Mouse (Mus musculus): Measurements from ENCODE around the gene Slc45a3. TPM values are rescaled to one million over a fixed set of nuclear protein-coding genes. Genes with fewer than 3 reads are reported as not detected.
A peak's percentile ranks its signal among the peaks of the same experiment; 100 is the strongest.

Slc45a3 gene
- polyA plus RNA-seq, 1 experiment = 5.7 TPM

- H3K27ac ChIP-seq (ENCODE audit: control insufficient read depth, insufficient read depth, low read depth, low read length) = no peak overlapping the region
- no peak overlapping the region for H3K4me3 ChIP-seq (ENCODE audit: control insufficient read depth, low read depth, low read length)
- H3K4me1 ChIP-seq (ENCODE audit: control insufficient read depth, insufficient read depth, low read length) = peaks cover 2% of the 10 kb centered on the region; the same call in 1 of the 2 replicates
- H3K27me3 ChIP-seq (ENCODE audit: control insufficient read depth, insufficient read depth, low read length) = no peaks in the 10 kb centered on the region
- no peak for TF ChIP-seq POLR2A (IDR thresholded peaks at IDR 0.05; ENCODE audit: control insufficient read depth, low read depth, low read length)
- peak; percentile 95 for TF ChIP-seq CTCF (IDR thresholded peaks at IDR 0.05; ENCODE audit: control insufficient read depth, insufficient read depth, insufficient replicate concordance, low read depth, low read length)
- H3K36me3 ChIP-seq (ENCODE audit: control insufficient read depth, insufficient read depth, low read length) = no peaks in the 10 kb centered on the region
These were observed 20.1 kb downstream of the Slc45a3 start for GRCm38 (mm10) chr1:131982907-131983306.

GRCm38 (mm10) chr1:131983806-131984205 lies 21.0 kb downstream of the Slc45a3 start:
- no peaks in the 10 kb centered on the region for H3K27me3 ChIP-seq (ENCODE audit: control insufficient read depth, insufficient read depth, low read length)
- TF ChIP-seq POLR2A (IDR thresholded peaks at IDR 0.05; ENCODE audit: control insufficient read depth, low read depth, low read length) (no peak), CTCF (IDR thresholded peaks at IDR 0.05; ENCODE audit: control insufficient read depth, insufficient read depth, insufficient replicate concordance, low read depth, low read length) (no peak)
- H3K4me3 ChIP-seq (ENCODE audit: control insufficient read depth, low read depth, low read length) = no peak overlapping the region
- H3K4me1 ChIP-seq (ENCODE audit: control insufficient read depth, insufficient read depth, low read length) = peaks cover 2% of the 10 kb centered on the region; the same call in 1 of the 2 replicates
- no peak overlapping the region for H3K27ac ChIP-seq (ENCODE audit: control insufficient read depth, insufficient read depth, low read depth, low read length)
- no peaks in the 10 kb centered on the region for H3K36me3 ChIP-seq (ENCODE audit: control insufficient read depth, insufficient read depth, low read length)

- TF ChIP-seq CTCF (IDR thresholded peaks at IDR 0.05; ENCODE audit: control insufficient read depth, insufficient read depth, insufficient replicate concordance, low read depth, low read length) = no peak
- no peak for TF ChIP-seq POLR2A (IDR thresholded peaks at IDR 0.05; ENCODE audit: control insufficient read depth, low read depth, low read length)
- no peak overlapping the region for H3K4me3 ChIP-seq (ENCODE audit: control insufficient read depth, low read depth, low read length)
- H3K27ac ChIP-seq (ENCODE audit: control insufficient read depth, insufficient read depth, low read depth, low read length) = no peak overlapping the region
- no peaks in the 10 kb centered on the region for H3K27me3 ChIP-seq (ENCODE audit: control insufficient read depth, insufficient read depth, low read length)
- peaks cover 2% of the 10 kb centered on the region; the same call in 1 of the 2 replicates for H3K4me1 ChIP-seq (ENCODE audit: control insufficient read depth, insufficient read depth, low read length)
- H3K36me3 ChIP-seq (ENCODE audit: control insufficient read depth, insufficient read depth, low read length) = no peaks in the 10 kb centered on the region
These were observed 24.7 kb downstream of the Slc45a3 start for GRCm38 (mm10) chr1:131987432-131987831.

- H3K4me3 ChIP-seq (ENCODE audit: control insufficient read depth, low read depth, low read length) = no peak overlapping the region
- H3K36me3 ChIP-seq (ENCODE audit: control insufficient read depth, insufficient read depth, low read length) = no peaks in the 10 kb centered on the region
- TF ChIP-seq CTCF (IDR thresholded peaks at IDR 0.05; ENCODE audit: control insufficient read depth, insufficient read depth, insufficient replicate concordance, low read depth, low read length) (no peak), POLR2A (IDR thresholded peaks at IDR 0.05; ENCODE audit: control insufficient read depth, low read depth, low read length) (no peak)
- H3K27ac ChIP-seq (ENCODE audit: control insufficient read depth, insufficient read depth, low read depth, low read length) = no peak overlapping the region
- H3K27me3 ChIP-seq (ENCODE audit: control insufficient read depth, insufficient read depth, low read length) = no peaks in the 10 kb centered on the region
- H3K4me1 ChIP-seq (ENCODE audit: control insufficient read depth, insufficient read depth, low read length) = no peaks in the 10 kb centered on the region; the same call in 1 of the 2 replicates
These were observed 26.7 kb downstream of the Slc45a3 start for GRCm38 (mm10) chr1:131989476-131989875.

GRCm38 (mm10) chr1:131990083-131990760 lies 27.5 kb downstream of the Slc45a3 start:
- no peaks in the 10 kb centered on the region for H3K36me3 ChIP-seq (ENCODE audit: control insufficient read depth, insufficient read depth, low read length)
- no peak overlapping the region for H3K27ac ChIP-seq (ENCODE audit: control insufficient read depth, insufficient read depth, low read depth, low read length)
- H3K27me3 ChIP-seq (ENCODE audit: control insufficient read depth, insufficient read depth, low read length) = no peaks in the 10 kb centered on the region
- H3K4me3 ChIP-seq (ENCODE audit: control insufficient read depth, low read depth, low read length) = no peak overlapping the region
- TF ChIP-seq POLR2A (IDR thresholded peaks at IDR 0.05; ENCODE audit: control insufficient read depth, low read depth, low read length) (no peak), CTCF (IDR thresholded peaks at IDR 0.05; ENCODE audit: control insufficient read depth, insufficient read depth, insufficient replicate concordance, low read depth, low read length) (no peak)
- H3K4me1 ChIP-seq (ENCODE audit: control insufficient read depth, insufficient read depth, low read length) = no peaks in the 10 kb centered on the region; the same call in 1 of the 2 replicates

- Histone ChIP-seq H3K36me3 (ENCODE audit: control insufficient read depth, insufficient read depth, low read length) (no peaks in the 10 kb centered on the region), H3K27ac (ENCODE audit: control insufficient read depth, insufficient read depth, low read depth, low read length) (peak overlapping the region; percentile 73), H3K4me3 (ENCODE audit: control insufficient read depth, low read depth, low read length) (no peak overlapping the region), H3K27me3 (ENCODE audit: control insufficient read depth, insufficient read depth, low read length) (no peaks in the 10 kb centered on the region), H3K4me1 (ENCODE audit: control insufficient read depth, insufficient read depth, low read length) (no peaks in the 10 kb centered on the region; the same call in 1 of the 2 replicates)
- TF ChIP-seq POLR2A (IDR thresholded peaks at IDR 0.05; ENCODE audit: control insufficient read depth, low read depth, low read length) = no peak
- TF ChIP-seq CTCF (IDR thresholded peaks at IDR 0.05; ENCODE audit: control insufficient read depth, insufficient read depth, insufficient replicate concordance, low read depth, low read length) = no peak
These were observed 29.8 kb downstream of the Slc45a3 start for GRCm38 (mm10) chr1:131992561-131993001.

- no peak overlapping the region for H3K4me3 ChIP-seq (ENCODE audit: control insufficient read depth, low read depth, low read length)
- no peaks in the 10 kb centered on the region for H3K36me3 ChIP-seq (ENCODE audit: control insufficient read depth, insufficient read depth, low read length)
- H3K27me3 ChIP-seq (ENCODE audit: control insufficient read depth, insufficient read depth, low read length) = no peaks in the 10 kb centered on the region
- no peaks in the 10 kb centered on the region; the same call in 1 of the 2 replicates for H3K4me1 ChIP-seq (ENCODE audit: control insufficient read depth, insufficient read depth, low read length)
- TF ChIP-seq CTCF (IDR thresholded peaks at IDR 0.05; ENCODE audit: control insufficient read depth, insufficient read depth, insufficient replicate concordance, low read depth, low read length) (no peak), POLR2A (IDR thresholded peaks at IDR 0.05; ENCODE audit: control insufficient read depth, low read depth, low read length) (no peak)
- H3K27ac ChIP-seq (ENCODE audit: control insufficient read depth, insufficient read depth, low read depth, low read length) = no peak overlapping the region
These were observed 30.6 kb downstream of the Slc45a3 start for GRCm38 (mm10) chr1:131993169-131994040.
